26 mouse cellular contexts compared by ENCODE assay signal in genomic region chr7:92458308-92458707, GRCm38 (mm10).
A peak's percentile ranks its signal among the peaks of the same experiment; 100 is the strongest.
DNase-seq lines count a peak whose midpoint lies in the region; ATAC-seq and TF ChIP-seq lines count a peak whose summit lies in the region.
"Had no signal": no experiment of that assay in that cellular context is flagged by ENCODE, and none has a peak within 500 bp of the region (broad histone marks: within the 10 kb centered on the region; RNA-seq: fewer than 3 reads in every experiment).

No protein-coding gene starts in this region.

- no peak for TF ChIP-seq POLR2A in embryonic fibroblast, embryonic 13.5 days (IDR thresholded peaks at IDR 0.05; ENCODE audit: low read depth, low read length)

- 56% methylated on average over 4 of the region's 4 CpGs for WGBS in heart, embryonic 13.5 days
- WGBS in heart, embryonic 16.5 days, result 57% methylated on average over 4 of the region's 4 CpGs

- intact Hi-C loops in heart, postnatal 10 days (cut with DNase I), result no loop called here

- peaks cover 32% of the 10 kb centered on the region for H3K4me1 ChIP-seq in heart, embryonic 13.5 days
- H3K4me1 ChIP-seq in heart, embryonic 16.5 days (ENCODE audit: control insufficient read depth, insufficient read depth, low read length), result peaks cover 19% of the 10 kb centered on the region
- H3K4me1 ChIP-seq in embryonic fibroblast, embryonic 13.5 days (ENCODE audit: control insufficient read depth, insufficient read depth, low read length), result peaks cover 6% of the 10 kb centered on the region
- H3K4me1 ChIP-seq: forebrain, embryonic 12.5 days; forebrain, embryonic 15.5 days; hindbrain, embryonic 12.5 days; hindbrain, embryonic 15.5 days had no signal

- H3K9ac ChIP-seq in heart, embryonic 13.5 days, result no peak overlapping the region
- H3K9ac ChIP-seq in heart, embryonic 16.5 days (ENCODE audit: low read length), result no peak overlapping the region
- H3K9ac ChIP-seq: embryonic facial prominence, embryonic 12.5 days; embryonic facial prominence, embryonic 15.5 days; forebrain, embryonic 12.5 days; forebrain, embryonic 15.5 days; hindbrain, embryonic 12.5 days; hindbrain, embryonic 15.5 days had no signal

- no peak for TF ChIP-seq CTCF in embryonic fibroblast, embryonic 13.5 days (IDR thresholded peaks at IDR 0.05; ENCODE audit: borderline replicate concordance, insufficient read depth, low read length)

- DNase-seq in heart, postnatal 10 days, result no peak
- no peak for DNase-seq in heart, adult 11 months
- DNase-seq in urinary bladder, adult 18-20 months (ENCODE audit: low spot score in 2 of 2), result no peak
- DNase-seq in frontal cortex, adult 2 months (ENCODE audit: extremely low spot score in 1 of 2, low spot score in 1 of 2), result no peak
- DNase-seq: adrenal gland, postnatal 36 days; B cell, adult 2 months; cerebellum, adult 18-20 months; cerebellum, adult 9-10 months; cerebellum, postnatal 14 days; gastrocnemius, postnatal 10 days; kidney, adult 2 months had no signal

- no peak overlapping the region for H3K4me3 ChIP-seq in heart, embryonic 13.5 days
- H3K4me3 ChIP-seq in heart, embryonic 16.5 days (ENCODE audit: low read length), result no peak overlapping the region
- H3K4me3 ChIP-seq in embryonic fibroblast, embryonic 13.5 days (ENCODE audit: insufficient read depth, low read length), result no peak overlapping the region
- H3K4me3 ChIP-seq: embryonic facial prominence, embryonic 12.5 days; embryonic facial prominence, embryonic 15.5 days; erythroblast, embryonic 14.5 days; forebrain, embryonic 12.5 days; forebrain, embryonic 15.5 days; hindbrain, embryonic 12.5 days; hindbrain, embryonic 15.5 days had no signal

- no peaks in the 10 kb centered on the region for H3K36me3 ChIP-seq in heart, embryonic 13.5 days
- H3K36me3 ChIP-seq in heart, embryonic 16.5 days (ENCODE audit: control insufficient read depth, insufficient read depth), result no peaks in the 10 kb centered on the region
- H3K36me3 ChIP-seq: embryonic facial prominence, embryonic 12.5 days; embryonic facial prominence, embryonic 15.5 days; forebrain, embryonic 12.5 days; forebrain, embryonic 15.5 days; G1E; hindbrain, embryonic 12.5 days; hindbrain, embryonic 15.5 days had no signal

- no peaks in the 10 kb centered on the region for H3K9me3 ChIP-seq in heart, embryonic 13.5 days
- H3K9me3 ChIP-seq in heart, embryonic 16.5 days (replicated peaks; ENCODE audit: control insufficient read depth, low read length), result no peaks in the 10 kb centered on the region
- H3K9me3 ChIP-seq: embryonic facial prominence, embryonic 12.5 days; embryonic facial prominence, embryonic 15.5 days; forebrain, embryonic 12.5 days; forebrain, embryonic 15.5 days; G1E; hindbrain, embryonic 12.5 days; hindbrain, embryonic 15.5 days had no signal

- no peak overlapping the region for H3K4me2 ChIP-seq in heart, embryonic 13.5 days
- no peak overlapping the region for H3K4me2 ChIP-seq in heart, embryonic 16.5 days (ENCODE audit: low read depth, low read length)
- H3K4me2 ChIP-seq: embryonic facial prominence, embryonic 12.5 days; embryonic facial prominence, embryonic 15.5 days; forebrain, embryonic 12.5 days; forebrain, embryonic 15.5 days; hindbrain, embryonic 12.5 days; hindbrain, embryonic 15.5 days had no signal

- H3K27ac ChIP-seq in heart, embryonic 13.5 days (replicated peaks), result peak overlapping the region; percentile 80
- H3K27ac ChIP-seq in heart, embryonic 16.5 days (ENCODE audit: low read length), result peak overlapping the region; percentile 20; the same call in 1 of the 2 replicates
- peak overlapping the region; percentile 15 for H3K27ac ChIP-seq in embryonic fibroblast, embryonic 13.5 days (ENCODE audit: insufficient read depth, low read length)
- H3K27ac ChIP-seq: embryonic facial prominence, embryonic 15.5 days; forebrain, embryonic 12.5 days; forebrain, embryonic 15.5 days; hindbrain, embryonic 12.5 days; hindbrain, embryonic 15.5 days had no signal

- no peaks in the 10 kb centered on the region for H3K27me3 ChIP-seq in heart, embryonic 13.5 days (replicated peaks)
- no peaks in the 10 kb centered on the region for H3K27me3 ChIP-seq in heart, embryonic 16.5 days (ENCODE audit: control insufficient read depth, insufficient read depth, low read length)
- H3K27me3 ChIP-seq: CH12.LX; embryonic facial prominence, embryonic 12.5 days; embryonic facial prominence, embryonic 15.5 days; forebrain, embryonic 12.5 days; forebrain, embryonic 15.5 days; hindbrain, embryonic 12.5 days; hindbrain, embryonic 15.5 days; Patski had no signal

- no peak for ATAC-seq in heart, embryonic 13.5 days (ENCODE audit: extremely low read depth, insufficient number of reproducible peaks, low FRiP score, low TSS enrichment)
- ATAC-seq in heart, embryonic 16.5 days (replicated peaks; ENCODE audit: extremely low read depth, insufficient read depth, low FRiP score), result no peak
- ATAC-seq in megakaryocyte, adult 5-6 weeks (ENCODE audit: poor library complexity, severe bottlenecking), result peak; percentile 87
- ATAC-seq: forebrain, embryonic 15.5 days; intestine, postnatal 0 days; Patski had no signal

Comparison
In these comparisons a context has a peak if more than half of its experiments do, and no peak if none do; other contexts are left out.
1. H3K27ac ChIP-seq: peak in every context shown above with its lines; median percentile 80 in heart, embryonic 13.5 days; 20 in heart, embryonic 16.5 days; 15 in embryonic fibroblast, embryonic 13.5 days.